Mouse (Mus musculus) hindbrain, embryonic 13.5 days (tissue): ENCODE results near the gene A730071L15Rik. TPM values are rescaled to one million over a fixed set of nuclear protein-coding genes. Genes with fewer than 3 reads are reported as not detected.

Experiments
- ATAC-seq: fragments of 200-750 bp; cut with Nextera tagmentation; 2 replicates; pipeline ENCODE4 v1.8.0; 2017; ENCODE audit warnings: moderate TSS enrichment; ENCODE audit not compliant: low FRiP score
- H3K27ac ChIP-seq: fragments of 300-500 bp; sonication (generic); 2 replicates; pipeline ENCODE4 v1.5.1; 2015; ENCODE audit warnings: inconsistent platforms, mild to moderate bottlenecking, moderate library complexity
- H3K27me3 ChIP-seq: fragments of 300-500 bp; sonication (generic); 2 replicates; pipeline ENCODE4 v1.6.1; 2015; ENCODE audit warnings: mild to moderate bottlenecking, inconsistent platforms
- H3K36me3 ChIP-seq: fragments of 300-500 bp; sonication (generic); 2 replicates; pipeline ENCODE4 v1.6.1; 2015; ENCODE audit warnings: mild to moderate bottlenecking, inconsistent platforms
- H3K4me1 ChIP-seq: fragments of 300-500 bp; sonication (generic); replicated peaks from 2 replicates; pipeline ENCODE4 v1.6.1; 2015; ENCODE audit warnings: inconsistent platforms
- H3K4me2 ChIP-seq: fragments of 300-500 bp; sonication (generic); 2 replicates; pipeline ENCODE4 v1.6.1; 2015; ENCODE audit warnings: inconsistent platforms, mild to moderate bottlenecking, moderate library complexity
- H3K4me3 ChIP-seq: fragments of 300-500 bp; sonication (generic); 2 replicates; pipeline ENCODE4 v1.5.1; 2015; ENCODE audit warnings: mild to moderate bottlenecking, inconsistent platforms
- H3K9ac ChIP-seq: fragments of 300-500 bp; sonication (generic); 2 replicates; pipeline ENCODE4 v1.6.1; 2015; ENCODE audit warnings: mild to moderate bottlenecking, inconsistent platforms
- H3K9me3 ChIP-seq: fragments of 300-500 bp; sonication (generic); 2 replicates; pipeline ENCODE4 v1.6.1; 2016; ENCODE audit warnings: inconsistent platforms
- WGBS: fragments of 180-500 bp; shearing (Covaris S2); methylation state at CpG from one replicate; pipeline ENCODE4 v1.1.7; 2015; 5-methylcytosine and 5-hydroxymethylcytosine counted together
- polyA plus RNA-seq: library from polyadenylated mRNA; unstranded; fragments of >200 nt; fragmentation: Nextera tagmentation; extraction: Ambion mirVana; gene quantifications from 2 replicates; pipeline ENCODE4 v1.2.1, GENCODE M21; 2015

A730071L15Rik gene
- polyA plus RNA-seq = 0.69 and 1.1 TPM in 2 replicates

DNA sequence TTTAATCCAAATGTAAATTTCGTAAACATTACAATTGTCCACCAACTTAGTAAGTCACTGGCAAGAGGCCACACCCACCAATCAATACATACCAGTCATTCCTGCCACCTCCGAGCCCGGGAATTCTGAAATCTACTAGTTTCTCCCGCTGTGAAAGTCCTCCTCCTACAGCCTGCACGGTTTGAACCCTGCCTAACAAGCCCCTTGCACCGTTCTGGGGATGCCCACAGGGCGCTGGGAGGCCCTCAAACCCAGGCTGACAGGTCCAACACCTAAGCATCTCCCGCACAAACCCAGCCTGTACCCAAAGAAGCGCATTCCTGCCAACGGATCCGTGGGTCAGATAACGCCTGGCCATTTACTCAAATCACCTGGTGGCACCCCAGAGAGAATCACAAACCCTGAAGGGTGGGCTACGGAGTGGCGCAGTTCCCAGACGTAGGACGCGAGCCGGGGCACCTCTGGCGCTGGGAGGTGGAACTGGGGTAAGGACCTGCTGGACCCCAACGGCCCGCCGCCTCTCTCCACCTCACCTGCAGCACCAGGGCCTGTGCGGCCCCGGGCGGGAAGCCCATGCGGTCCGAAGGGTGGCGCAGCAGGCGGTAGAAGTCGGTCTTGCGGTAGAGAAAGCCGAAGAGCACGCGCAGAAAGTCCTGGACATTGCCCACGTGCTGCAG is at the start of gene A730071L15Rik:
Gene A730071L15Rik (plus strand): TSS at position 620 of the 677 bp plus-strand sequence.
- H3K36me3 ChIP-seq = no peaks in the 10 kb centered on the region
- no peaks in the 10 kb centered on the region for H3K9me3 ChIP-seq
- peak within 1 kb of the TSS; percentile 98 for H3K27ac ChIP-seq
- peak; percentile 75 for ATAC-seq
- H3K4me1 ChIP-seq = peaks cover 31% of the 10 kb centered on the region
- H3K9ac ChIP-seq = peak within 1 kb of the TSS; percentile 97
- H3K27me3 ChIP-seq = 0 out of 2 replicates have a peak, but pooled peaks cover 2% of the 10 kb centered on the region
- peak within 1 kb of the TSS; percentile 97 for H3K4me2 ChIP-seq
- 2% methylated on average over 35 of the region's 35 CpGs for WGBS
- peak within 1 kb of the TSS; percentile 98 for H3K4me3 ChIP-seq

DNA sequence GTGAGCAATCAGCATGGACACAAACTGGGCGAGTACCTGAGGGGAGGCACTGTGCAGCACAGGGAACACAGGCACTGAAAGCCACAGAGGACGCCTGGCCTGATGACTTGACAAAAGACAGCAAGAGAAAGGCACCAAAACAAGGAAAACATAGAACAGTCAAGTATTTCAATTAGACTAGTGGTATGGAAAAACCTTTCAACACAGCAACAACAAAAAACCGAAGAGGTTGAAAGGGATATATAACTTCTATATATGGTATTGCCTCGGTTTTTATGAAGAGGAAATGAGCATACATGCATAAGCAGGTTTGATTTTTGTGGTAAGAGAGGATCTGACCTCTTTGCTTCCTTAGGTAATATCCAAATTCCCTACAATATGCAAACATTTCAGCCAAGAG is 47.0 kb upstream of the A730071L15Rik start:
- H3K9me3 ChIP-seq = no peaks in the 10 kb centered on the region
- no peak for ATAC-seq
- H3K9ac ChIP-seq = no peak overlapping the region
- no peaks in the 10 kb centered on the region for H3K27me3 ChIP-seq
- H3K27ac ChIP-seq = no peak overlapping the region
- H3K4me1 ChIP-seq = peaks cover 23% of the 10 kb centered on the region
- H3K4me3 ChIP-seq = no peak overlapping the region
- H3K36me3 ChIP-seq = peaks cover 23% of the 10 kb centered on the region
- WGBS = 88% methylated on average over 4 of the region's 4 CpGs
- no peak overlapping the region for H3K4me2 ChIP-seq

DNA sequence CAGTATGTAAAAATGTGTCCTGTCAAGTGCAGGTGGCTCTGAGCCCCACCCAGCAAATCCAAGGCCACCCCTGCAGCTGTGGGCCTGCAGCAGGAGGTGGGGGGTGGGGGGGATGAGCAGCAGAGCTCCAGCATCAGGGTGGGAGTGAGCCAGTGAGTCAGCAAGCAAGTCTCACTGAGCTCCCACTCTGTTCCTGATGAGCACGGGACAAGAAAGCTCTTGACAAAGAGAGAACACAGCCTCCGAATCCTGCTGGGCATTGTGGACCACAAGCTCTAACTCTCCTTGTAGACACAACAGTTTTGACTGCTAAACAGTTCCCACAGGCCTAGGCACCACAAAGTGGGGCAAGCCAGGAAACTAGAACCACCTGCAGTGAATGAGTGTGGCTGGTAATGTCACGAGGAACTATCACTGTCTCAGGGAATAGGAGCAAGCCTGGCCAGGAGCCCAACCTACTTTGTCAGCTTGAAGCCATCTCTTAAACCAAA is 45.6 kb upstream of the A730071L15Rik start:
- Histone ChIP-seq H3K27me3 (no peaks in the 10 kb centered on the region), H3K4me2 (no peak overlapping the region), H3K4me3 (no peak overlapping the region), H3K9me3 (no peaks in the 10 kb centered on the region), H3K36me3 (peaks cover 14% of the 10 kb centered on the region), H3K9ac (no peak overlapping the region), H3K27ac (peak overlapping the region; percentile 53), H3K4me1 (peaks cover 23% of the 10 kb centered on the region)
- no peak for ATAC-seq
- WGBS = 70% methylated on average over 3 of the region's 3 CpGs

DNA sequence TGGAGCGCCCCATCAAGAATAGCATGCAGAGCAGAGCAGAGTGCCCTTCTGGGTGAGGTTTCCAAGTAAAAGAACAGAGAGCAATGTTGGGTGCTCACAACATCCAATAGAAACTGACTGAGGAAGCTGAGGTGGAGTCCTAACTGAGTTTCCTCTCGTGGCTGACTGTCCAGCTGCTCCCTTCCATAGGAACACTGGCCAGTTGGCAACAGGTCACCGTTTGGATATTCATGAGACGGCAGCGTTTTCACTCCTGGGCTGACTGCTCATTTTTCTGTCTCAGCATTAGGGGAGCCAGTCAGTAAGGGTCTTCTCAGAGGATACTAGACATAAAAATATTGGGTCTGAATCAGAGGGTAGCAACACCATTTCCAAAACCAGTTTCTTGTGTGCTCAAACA is 43.2 kb upstream of the A730071L15Rik start:
- Histone ChIP-seq H3K36me3 (no peaks in the 10 kb centered on the region), H3K27ac (0 out of 2 replicates have a peak overlapping the region, but pooled peaks have one; percentile 30), H3K4me3 (no peak overlapping the region), H3K4me2 (no peak overlapping the region), H3K9me3 (no peaks in the 10 kb centered on the region), H3K4me1 (peaks cover 32% of the 10 kb centered on the region), H3K27me3 (no peaks in the 10 kb centered on the region), H3K9ac (no peak overlapping the region)
- 68% methylated on average over 5 of the region's 5 CpGs for WGBS
- no peak for ATAC-seq

DNA sequence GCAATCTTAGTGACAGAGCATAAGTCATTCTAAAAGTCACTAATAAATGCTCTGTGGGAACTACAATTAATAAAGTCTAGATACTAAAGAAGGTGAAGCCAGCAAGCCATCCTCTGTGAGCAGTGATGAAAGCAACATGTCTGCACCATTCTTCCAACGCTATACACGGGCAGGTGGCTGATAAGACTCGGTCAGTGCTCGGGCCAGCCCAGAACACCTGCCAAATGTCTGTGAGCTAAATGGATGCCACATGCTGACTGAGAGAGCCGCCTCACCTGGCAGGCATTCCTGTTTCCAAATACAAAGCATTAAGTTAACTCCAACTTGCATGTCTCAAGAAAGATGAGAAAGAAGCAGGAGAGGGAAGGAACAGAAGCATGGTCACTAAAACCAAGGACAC is 42.7 kb upstream of the A730071L15Rik start:
- no peak overlapping the region for H3K9ac ChIP-seq
- H3K27me3 ChIP-seq = no peaks in the 10 kb centered on the region
- WGBS = 82% methylated on average over 5 of the region's 5 CpGs
- no peak for ATAC-seq
- no peaks in the 10 kb centered on the region for H3K36me3 ChIP-seq
- no peak overlapping the region for H3K4me3 ChIP-seq
- no peak overlapping the region for H3K4me2 ChIP-seq
- H3K4me1 ChIP-seq = peaks cover 32% of the 10 kb centered on the region
- H3K27ac ChIP-seq = no peak overlapping the region
- no peaks in the 10 kb centered on the region for H3K9me3 ChIP-seq

DNA sequence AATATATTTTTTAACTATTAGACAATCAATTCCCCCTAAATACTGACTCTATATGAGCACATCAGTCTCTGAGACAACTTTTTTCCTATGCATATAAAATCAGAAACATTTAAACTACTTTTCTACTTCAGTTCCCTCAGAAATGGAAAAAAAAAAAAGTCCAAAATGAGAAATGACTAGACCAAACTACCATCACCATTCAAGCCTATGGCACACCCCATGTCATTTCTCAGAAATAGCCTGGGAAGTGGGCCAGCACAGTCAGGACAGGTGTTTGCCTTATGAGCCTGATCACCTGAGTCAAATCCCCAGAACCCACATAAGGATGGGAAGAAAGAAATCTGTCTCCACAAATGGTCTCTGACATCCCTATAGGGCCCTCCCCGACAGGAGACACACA is 41.3 kb upstream of the A730071L15Rik start:
- no peaks in the 10 kb centered on the region for H3K27me3 ChIP-seq
- no peak overlapping the region for H3K4me2 ChIP-seq
- H3K9me3 ChIP-seq = no peaks in the 10 kb centered on the region
- H3K36me3 ChIP-seq = no peaks in the 10 kb centered on the region
- H3K9ac ChIP-seq = no peak overlapping the region
- H3K4me1 ChIP-seq = peaks cover 32% of the 10 kb centered on the region
- no peak overlapping the region for H3K4me3 ChIP-seq
- H3K27ac ChIP-seq = no peak overlapping the region
- 90% methylated on average over 1 of the region's 1 CpGs for WGBS
- ATAC-seq = no peak

DNA sequence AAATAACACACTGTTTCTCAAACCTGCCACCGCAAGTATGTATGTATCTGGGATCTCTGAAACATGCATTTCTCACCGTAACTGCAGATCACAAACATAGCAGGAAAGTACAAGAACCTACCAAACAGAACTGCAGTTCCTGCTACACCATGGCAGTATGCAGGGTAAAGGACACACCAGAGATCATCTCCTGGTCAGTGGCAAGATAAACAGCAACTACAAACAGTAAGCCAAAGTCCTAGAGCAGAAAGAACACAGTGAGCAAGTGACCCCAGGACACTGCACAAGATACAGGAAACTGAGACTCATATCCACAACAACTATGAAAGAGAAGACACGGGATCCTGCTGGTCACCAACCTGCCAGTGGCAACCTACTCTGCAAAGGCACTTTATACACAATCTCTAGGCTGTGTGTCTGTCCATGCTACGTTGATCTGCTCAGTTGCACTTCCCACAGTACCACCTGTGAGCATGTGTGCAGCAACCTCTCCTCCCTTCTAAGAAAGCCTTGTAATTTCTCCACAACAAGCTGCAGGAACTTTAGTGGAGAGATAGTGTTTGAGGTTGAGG is 40.0 kb upstream of the A730071L15Rik start:
- no peak overlapping the region for H3K4me2 ChIP-seq
- H3K36me3 ChIP-seq = no peaks in the 10 kb centered on the region
- no peak overlapping the region for H3K9ac ChIP-seq
- ATAC-seq = no peak
- H3K4me3 ChIP-seq = no peak overlapping the region
- peaks cover 23% of the 10 kb centered on the region for H3K4me1 ChIP-seq
- H3K27me3 ChIP-seq = no peaks in the 10 kb centered on the region
- H3K9me3 ChIP-seq = no peaks in the 10 kb centered on the region
- 96% methylated on average over 4 of the region's 4 CpGs for WGBS
- no peak overlapping the region for H3K27ac ChIP-seq

DNA sequence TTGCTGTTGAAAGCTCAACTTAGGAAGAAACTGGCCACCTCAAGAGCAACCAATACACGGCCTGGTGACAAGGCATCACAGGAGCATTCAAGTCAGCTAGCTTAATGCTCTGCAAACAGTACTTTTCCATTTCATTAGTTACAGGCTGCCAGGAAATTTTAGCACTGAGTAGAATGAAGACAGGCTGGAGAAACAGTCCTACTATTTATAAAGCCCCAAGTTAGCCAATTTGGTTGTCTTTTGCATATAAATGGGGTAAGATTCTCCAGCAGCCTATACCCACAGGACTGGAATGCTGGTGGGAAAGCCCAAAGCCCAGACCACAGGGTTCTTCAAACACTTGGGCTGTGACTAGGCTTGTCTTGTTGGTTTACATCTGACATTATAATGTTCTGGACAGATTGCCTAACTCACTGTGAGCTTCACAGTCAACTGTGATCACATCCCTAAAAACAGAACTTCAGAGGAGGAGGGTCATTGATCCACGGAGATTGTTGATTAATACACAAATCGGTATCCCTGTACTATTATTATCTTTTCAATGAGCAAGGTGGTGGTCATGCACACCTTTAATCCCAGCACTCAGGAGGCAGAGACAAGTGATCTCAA is 39.1 kb upstream of the A730071L15Rik start:
- Histone ChIP-seq H3K4me1 (peaks cover 19% of the 10 kb centered on the region), H3K9me3 (no peaks in the 10 kb centered on the region), H3K4me3 (no peak overlapping the region), H3K9ac (no peak overlapping the region), H3K4me2 (no peak overlapping the region), H3K27ac (no peak overlapping the region), H3K36me3 (no peaks in the 10 kb centered on the region), H3K27me3 (no peaks in the 10 kb centered on the region)
- 85% methylated on average over 3 of the region's 3 CpGs for WGBS
- no peak for ATAC-seq

DNA sequence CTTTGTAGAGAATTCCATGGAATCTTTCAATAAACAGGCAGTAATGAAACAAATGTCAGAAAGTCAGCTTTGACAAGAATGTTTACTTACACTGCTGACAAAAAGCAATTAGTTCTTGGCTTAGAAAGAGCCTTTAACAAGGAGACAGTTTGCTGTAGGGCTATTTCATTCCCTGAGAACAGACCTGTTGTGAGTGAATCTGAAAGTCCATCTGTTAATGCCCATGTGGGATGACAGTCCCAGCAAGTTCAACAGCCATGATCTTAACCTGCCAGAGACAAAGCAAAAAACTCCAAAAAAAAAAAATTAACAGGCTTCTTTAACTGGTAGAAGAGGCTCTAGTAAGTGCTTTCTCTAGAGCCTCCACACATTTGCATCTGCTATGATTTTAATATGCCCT is 38.3 kb upstream of the A730071L15Rik start:
- Histone ChIP-seq H3K4me2 (no peak overlapping the region), H3K4me1 (peaks cover 17% of the 10 kb centered on the region), H3K36me3 (no peaks in the 10 kb centered on the region), H3K9ac (no peak overlapping the region), H3K27ac (no peak overlapping the region), H3K27me3 (no peaks in the 10 kb centered on the region), H3K4me3 (no peak overlapping the region), H3K9me3 (no peaks in the 10 kb centered on the region)
- no peak for ATAC-seq

DNA sequence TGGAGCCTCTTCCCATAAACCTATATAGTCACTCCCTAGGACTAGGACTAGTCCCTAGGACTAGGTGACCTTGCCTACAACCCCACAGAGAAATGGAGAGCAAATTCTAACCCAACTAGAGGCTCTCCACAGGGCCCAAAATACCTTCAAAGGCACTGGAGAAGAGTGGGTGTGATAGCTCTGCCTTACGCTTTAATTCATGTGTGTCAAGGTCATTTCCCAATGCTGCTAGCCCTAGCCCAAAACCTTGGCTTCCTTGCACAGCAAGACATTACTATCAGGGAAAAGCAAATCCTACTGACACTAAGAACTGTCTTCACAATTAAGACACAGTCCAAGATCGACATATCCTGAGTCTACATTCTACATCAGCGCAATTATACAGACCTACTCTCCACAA is 36.8 kb upstream of the A730071L15Rik start:
- Histone ChIP-seq H3K9ac (no peak overlapping the region), H3K9me3 (no peaks in the 10 kb centered on the region), H3K27ac (no peak overlapping the region), H3K4me2 (no peak overlapping the region), H3K4me3 (no peak overlapping the region), H3K27me3 (no peaks in the 10 kb centered on the region), H3K36me3 (no peaks in the 10 kb centered on the region), H3K4me1 (peaks cover 9% of the 10 kb centered on the region)
- no peak for ATAC-seq
- WGBS = over 99% methylated on average over 3 of the region's 3 CpGs

DNA sequence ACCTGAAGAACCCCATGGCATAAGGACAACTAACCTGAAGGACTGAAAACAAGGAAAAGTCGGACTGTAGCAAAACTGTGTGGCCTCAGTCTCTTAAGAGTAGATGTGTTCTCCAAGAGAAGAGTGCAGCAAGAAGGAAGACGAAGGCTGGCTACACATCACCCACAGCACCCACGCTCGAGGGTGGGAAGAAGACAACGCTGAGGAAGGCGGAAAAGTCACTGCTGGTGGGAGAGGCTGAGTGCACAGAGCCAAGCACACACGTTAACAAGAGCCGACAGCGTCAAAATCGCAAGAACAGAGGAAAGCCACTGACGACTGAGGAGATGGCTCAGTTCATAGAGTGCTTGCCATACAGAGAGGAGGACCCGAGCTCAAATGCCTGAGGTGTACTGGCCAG is 36.1 kb upstream of the A730071L15Rik start:
- Histone ChIP-seq H3K4me1 (peaks cover 9% of the 10 kb centered on the region), H3K9ac (no peak overlapping the region), H3K27ac (no peak overlapping the region), H3K27me3 (no peaks in the 10 kb centered on the region), H3K4me2 (no peak overlapping the region), H3K4me3 (no peak overlapping the region), H3K9me3 (no peaks in the 10 kb centered on the region), H3K36me3 (no peaks in the 10 kb centered on the region)
- ATAC-seq = no peak
- 95% methylated on average over 12 of the region's 12 CpGs for WGBS

DNA sequence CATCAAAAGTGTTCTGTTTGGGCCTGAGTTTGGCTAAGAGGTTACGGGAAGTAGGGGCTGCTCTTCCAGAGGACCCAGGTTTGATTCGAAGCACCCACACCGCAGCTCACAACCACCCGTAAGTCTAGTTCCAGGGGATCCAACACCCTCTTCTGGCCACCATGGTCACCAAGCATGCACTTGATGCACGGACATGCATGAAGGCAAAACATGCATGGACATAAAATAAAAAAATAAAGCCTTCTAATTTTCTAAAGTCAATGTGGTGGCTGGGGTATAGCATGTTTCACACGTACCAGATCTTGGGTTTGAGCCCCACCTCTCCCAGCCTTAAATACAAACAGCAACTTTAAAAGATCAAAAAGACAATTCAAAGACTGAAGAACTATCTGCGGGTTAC is 35.0 kb upstream of the A730071L15Rik start:
- Histone ChIP-seq H3K4me3 (no peak overlapping the region), H3K36me3 (no peaks in the 10 kb centered on the region), H3K9me3 (no peaks in the 10 kb centered on the region)

More for the DNA sequence above, 35.0 kb upstream of the A730071L15Rik start:
- Histone ChIP-seq H3K4me2 (no peak overlapping the region), H3K9ac (no peak overlapping the region), H3K27ac (no peak overlapping the region), H3K27me3 (no peaks in the 10 kb centered on the region), H3K4me1 (peaks cover 9% of the 10 kb centered on the region)
- no peak for ATAC-seq
- WGBS = 97% methylated on average over 7 of the region's 7 CpGs
